Mouse (Mus musculus) E14TG2a.4 (cell line): ENCODE results near the gene Exosc2.

Experiments
- CTCF ChIP-seq: conservative IDR thresholded peaks from 2 replicates; pipeline ENCODE4 v1.5.1; 2014; ENCODE audit warnings: low read length
- POU5F1 ChIP-seq: IDR thresholded peaks from 2 replicates; pipeline ENCODE4 v1.6.1; 2014; ENCODE audit warnings: low read length, borderline replicate concordance

GRCm38 (mm10) chr2:31714780-31715179 is 44.3 kb downstream of the Exosc2 start:
- TF ChIP-seq CTCF (no peak), POU5F1 (no peak)
